Mouse (Mus musculus): ENCODE results near the gene Otub2.
A peak's percentile ranks its signal among the peaks of the same experiment; 100 is the strongest.

Gene Otub2

GRCm38 (mm10) chr12:103388505-103389347, at the start of gene Otub2:
TSS of gene Otub2 (plus strand) at chr12:103388682.
- DNase-seq: peak; percentile 98

GRCm38 (mm10) chr12:103341212-103341611, 47.3 kb upstream of the Otub2 start:
- no peak for DNase-seq

- no peak for DNase-seq
These were observed 45.0 kb upstream of the Otub2 start for GRCm38 (mm10) chr12:103343456-103343855.

- no peak for DNase-seq
These were observed 43.5 kb upstream of the Otub2 start for GRCm38 (mm10) chr12:103344934-103345333.

GRCm38 (mm10) chr12:103346945-103347344, 41.5 kb upstream of the Otub2 start:
- peak; percentile 82 for DNase-seq

GRCm38 (mm10) chr12:103347406-103347805, 41.1 kb upstream of the Otub2 start:
- DNase-seq: no peak

- DNase-seq: peak; percentile 85
These were observed 40.0 kb upstream of the Otub2 start for GRCm38 (mm10) chr12:103348506-103348905.

GRCm38 (mm10) chr12:103352735-103353134, 35.7 kb upstream of the Otub2 start:
- DNase-seq: no peak

- peak; percentile 52 for DNase-seq
These were observed 34.9 kb upstream of the Otub2 start for GRCm38 (mm10) chr12:103353538-103353937.

- no peak for DNase-seq
These were observed 32.6 kb upstream of the Otub2 start, which contains the start of gene Asb2 for GRCm38 (mm10) chr12:103355746-103356414. TSS of gene Asb2 (minus strand) at chr12:103356001.

- peak; percentile 34 for DNase-seq
These were observed 32.1 kb upstream of the Otub2 start for GRCm38 (mm10) chr12:103356415-103356748.

- peak; percentile 36 for DNase-seq
These were observed 30.3 kb upstream of the Otub2 start for GRCm38 (mm10) chr12:103358216-103358615.

GRCm38 (mm10) chr12:103358951-103359801, 29.3 kb upstream of the Otub2 start:
- no peak for DNase-seq

GRCm38 (mm10) chr12:103360812-103361211, 27.7 kb upstream of the Otub2 start:
- DNase-seq: no peak

- no peak for DNase-seq
These were observed 26.8 kb upstream of the Otub2 start for GRCm38 (mm10) chr12:103361539-103362307.

GRCm38 (mm10) chr12:103362336-103362735, 26.1 kb upstream of the Otub2 start:
- DNase-seq: no peak

- no peak for DNase-seq
These were observed 21.3 kb upstream of the Otub2 start for GRCm38 (mm10) chr12:103367171-103367570.

- DNase-seq: peak; percentile 70
These were observed 20.7 kb upstream of the Otub2 start for GRCm38 (mm10) chr12:103367620-103368325.

GRCm38 (mm10) chr12:103368326-103368669, 20.2 kb upstream of the Otub2 start:
- no peak for DNase-seq

- DNase-seq: no peak
These were observed 19.7 kb upstream of the Otub2 start for GRCm38 (mm10) chr12:103368777-103369176.

- no peak for DNase-seq
These were observed 17.6 kb upstream of the Otub2 start for GRCm38 (mm10) chr12:103370861-103371260.

GRCm38 (mm10) chr12:103371711-103372110, 16.8 kb upstream of the Otub2 start:
- DNase-seq: no peak

Data from right cerebral cortex, adult 18-20 months (tissue).